Mouse (Mus musculus): ENCODE results near the gene Klc2.

DNA sequence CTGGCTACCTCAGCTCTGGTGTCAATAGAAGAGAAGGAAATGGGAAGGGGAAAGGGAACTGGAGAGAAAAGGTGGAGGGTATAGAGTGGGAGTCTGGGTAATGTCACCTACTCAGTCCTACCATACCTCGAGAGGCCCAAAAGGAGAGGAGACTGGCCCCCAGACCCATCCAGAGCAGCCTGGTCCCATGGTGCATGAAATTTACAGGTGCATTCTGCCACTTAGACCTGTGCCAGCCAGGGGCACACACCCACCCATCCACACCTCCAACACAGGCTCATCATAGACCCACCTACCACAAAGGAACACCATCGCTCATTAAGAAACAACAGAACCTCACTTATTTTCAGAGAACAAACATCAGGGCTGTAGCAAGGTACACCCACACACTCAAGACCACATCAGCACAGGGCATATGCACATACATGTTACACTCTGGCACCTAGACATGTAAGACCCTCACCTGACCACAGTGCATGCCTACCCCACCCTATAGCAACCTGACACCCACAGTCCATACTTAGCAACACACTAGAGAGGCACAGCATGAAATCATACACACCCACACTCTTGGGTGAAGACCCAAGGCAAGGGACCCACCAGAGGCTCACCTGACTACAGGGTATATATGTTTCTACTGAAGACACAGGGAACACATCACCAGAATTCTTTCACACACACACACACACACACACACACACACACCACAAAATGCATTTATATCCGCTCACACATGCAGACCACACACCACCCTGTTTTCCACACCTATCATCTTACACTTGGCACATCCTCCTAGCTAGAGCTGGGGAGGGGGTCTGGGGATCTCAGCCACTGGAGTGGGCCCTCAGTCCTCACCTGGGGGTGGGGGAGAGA, 34.2 kb downstream of the Klc2 start:
- TF ChIP-seq POLR2A (IDR thresholded peaks at IDR 0.05; ENCODE audit: borderline replicate concordance, insufficient read depth, low read length) (no peak), CTCF (IDR thresholded peaks at IDR 0.05; ENCODE audit: borderline replicate concordance, insufficient read depth, low read depth, low read length) (no peak)
